Mouse (Mus musculus): ENCODE data around the gene Nos3.

GRCm38 (mm10) chr5:24424861-24425411 lies 60.3 kb downstream of the Nos3 start:
- TF ChIP-seq CTCF (IDR thresholded peaks at IDR 0.05; ENCODE audit: low read depth) (no peak), EP300 (IDR thresholded peaks at IDR 0.05; ENCODE audit: low read depth) (no peak)

Data from liver, postnatal 0 days (tissue).